Mouse (Mus musculus): Measurements from ENCODE around the gene Synpo2. TPM values are rescaled to one million over a fixed set of nuclear protein-coding genes. Genes with fewer than 3 reads are reported as not detected.

Gene Synpo2
- polyA plus RNA-seq, 1 experiment from 2014 or later = 2.2 TPM

DNA sequence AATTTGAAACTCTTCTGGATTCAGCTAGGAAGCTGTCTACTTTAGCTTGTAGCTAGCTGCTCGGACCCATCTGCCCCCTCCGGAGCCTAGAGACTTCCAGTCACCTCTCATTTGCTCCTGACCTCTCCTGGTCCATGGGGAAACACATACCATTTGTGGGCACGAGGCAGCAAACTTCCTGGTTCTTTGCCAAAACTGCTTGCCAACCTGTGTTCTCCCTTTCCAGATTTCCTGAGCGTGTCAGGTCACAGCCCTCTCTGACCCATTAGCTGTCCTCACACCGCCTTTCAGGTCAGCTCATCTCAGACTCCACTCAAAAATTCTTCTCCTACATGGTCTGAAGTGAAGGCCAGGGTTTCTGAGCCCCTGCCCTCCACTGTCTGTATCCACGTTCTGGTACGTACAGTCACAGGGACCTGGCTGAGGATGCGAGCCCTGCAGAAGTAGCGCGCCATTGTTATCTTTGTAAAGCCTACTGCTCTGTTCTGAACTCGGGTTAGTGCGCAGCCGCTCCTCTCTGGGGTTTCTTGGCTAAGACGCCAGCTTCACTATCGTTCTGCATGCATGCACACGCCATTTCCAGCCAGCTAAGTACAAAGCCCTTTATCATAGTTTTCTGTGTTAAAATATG lies 150.0 kb downstream of the Synpo2 start:
- DNase-seq (ENCODE audit: low spot score) = no peak
- no peak for ATAC-seq
- H3K4me3 ChIP-seq (ENCODE audit: low read depth, low read length) = no peak overlapping the region
- no peaks in the 10 kb centered on the region for H3K4me1 ChIP-seq (ENCODE audit: insufficient read depth, low read depth, low read length)
- no peak overlapping the region for H3K9ac ChIP-seq (replicated peaks; ENCODE audit: low read depth)
- no peaks in the 10 kb centered on the region for H3K9me3 ChIP-seq (ENCODE audit: low read length)
- TF ChIP-seq CTCF (IDR thresholded peaks at IDR 0.05) (no peak), EP300 (IDR thresholded peaks at IDR 0.05) (no peak)
- no peak overlapping the region for H3K27ac ChIP-seq (ENCODE audit: low read length)
- H3K36me3 ChIP-seq (ENCODE audit: insufficient read depth, low read length) = no peaks in the 10 kb centered on the region
- H3K4me2 ChIP-seq (replicated peaks; ENCODE audit: low read depth, low read length) = no peak overlapping the region
- H3K27me3 ChIP-seq (replicated peaks; ENCODE audit: insufficient read depth, low read length) = no peaks in the 10 kb centered on the region
- WGBS = 82% methylated on average over 16 of the region's 16 CpGs

DNA sequence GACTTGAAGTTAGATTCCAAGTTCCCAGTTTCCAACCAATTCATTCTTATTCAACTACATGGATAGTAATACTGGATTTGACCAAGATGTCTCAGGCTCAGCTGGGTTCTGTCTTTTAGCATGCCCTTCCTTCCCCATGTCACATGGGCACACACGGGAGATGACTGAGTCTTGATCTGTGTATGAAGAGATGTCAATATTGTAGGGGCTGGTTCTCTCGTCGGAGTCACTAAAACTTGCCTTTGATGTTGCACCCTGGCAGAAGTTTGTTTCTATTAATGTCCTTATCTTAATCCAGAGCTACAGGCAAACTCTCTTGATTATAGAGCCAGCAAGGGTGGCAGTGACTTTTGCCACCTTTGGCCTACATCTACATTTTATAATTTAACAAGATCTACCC lies 154.3 kb downstream of the Synpo2 start:
- Histone ChIP-seq H3K27ac (ENCODE audit: low read length) (no peak overlapping the region), H3K9ac (replicated peaks; ENCODE audit: low read depth) (no peak overlapping the region), H3K27me3 (replicated peaks; ENCODE audit: insufficient read depth, low read length) (no peaks in the 10 kb centered on the region), H3K9me3 (ENCODE audit: low read length) (no peaks in the 10 kb centered on the region), H3K4me1 (ENCODE audit: insufficient read depth, low read depth, low read length) (no peaks in the 10 kb centered on the region), H3K4me2 (replicated peaks; ENCODE audit: low read depth, low read length) (no peak overlapping the region), H3K4me3 (ENCODE audit: low read depth, low read length) (no peak overlapping the region), H3K36me3 (ENCODE audit: insufficient read depth, low read length) (no peaks in the 10 kb centered on the region)
- 69% methylated on average over 3 of the region's 3 CpGs for WGBS
- no peak for TF ChIP-seq CTCF (IDR thresholded peaks at IDR 0.05)
- TF ChIP-seq EP300 (IDR thresholded peaks at IDR 0.05) = no peak
- DNase-seq (ENCODE audit: low spot score) (no peak), ATAC-seq (no peak)

DNA sequence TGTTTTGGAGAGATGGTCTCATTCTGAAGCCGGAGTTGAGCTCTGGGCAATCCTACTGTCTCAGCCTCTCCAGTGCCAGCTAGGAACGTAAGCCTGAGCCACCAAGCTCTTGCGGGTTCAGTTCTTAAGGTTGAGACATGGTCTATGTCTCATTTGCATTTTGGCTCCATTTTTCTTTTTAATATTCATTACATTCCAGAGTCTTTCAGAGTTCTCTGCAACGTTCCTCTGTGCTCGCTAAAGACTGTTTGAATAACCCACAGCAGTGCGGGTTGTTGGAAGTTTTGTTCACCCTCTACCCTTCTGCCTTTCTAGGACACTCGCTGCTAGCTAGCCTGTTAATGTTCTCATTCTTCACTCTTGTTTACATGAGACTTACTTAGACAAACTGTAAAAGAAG lies 155.0 kb downstream of the Synpo2 start:
- Histone ChIP-seq H3K36me3 (ENCODE audit: insufficient read depth, low read length) (no peaks in the 10 kb centered on the region), H3K4me1 (ENCODE audit: insufficient read depth, low read depth, low read length) (no peaks in the 10 kb centered on the region), H3K27ac (ENCODE audit: low read length) (no peak overlapping the region), H3K27me3 (replicated peaks; ENCODE audit: insufficient read depth, low read length) (no peaks in the 10 kb centered on the region), H3K9me3 (ENCODE audit: low read length) (no peaks in the 10 kb centered on the region), H3K4me2 (replicated peaks; ENCODE audit: low read depth, low read length) (no peak overlapping the region), H3K4me3 (ENCODE audit: low read depth, low read length) (no peak overlapping the region), H3K9ac (replicated peaks; ENCODE audit: low read depth) (no peak overlapping the region)
- ATAC-seq (no peak), DNase-seq (ENCODE audit: low spot score) (no peak)
- no peak for TF ChIP-seq CTCF (IDR thresholded peaks at IDR 0.05)
- no peak for TF ChIP-seq EP300 (IDR thresholded peaks at IDR 0.05)
- 41% methylated on average over 7 of the region's 7 CpGs for WGBS

DNA sequence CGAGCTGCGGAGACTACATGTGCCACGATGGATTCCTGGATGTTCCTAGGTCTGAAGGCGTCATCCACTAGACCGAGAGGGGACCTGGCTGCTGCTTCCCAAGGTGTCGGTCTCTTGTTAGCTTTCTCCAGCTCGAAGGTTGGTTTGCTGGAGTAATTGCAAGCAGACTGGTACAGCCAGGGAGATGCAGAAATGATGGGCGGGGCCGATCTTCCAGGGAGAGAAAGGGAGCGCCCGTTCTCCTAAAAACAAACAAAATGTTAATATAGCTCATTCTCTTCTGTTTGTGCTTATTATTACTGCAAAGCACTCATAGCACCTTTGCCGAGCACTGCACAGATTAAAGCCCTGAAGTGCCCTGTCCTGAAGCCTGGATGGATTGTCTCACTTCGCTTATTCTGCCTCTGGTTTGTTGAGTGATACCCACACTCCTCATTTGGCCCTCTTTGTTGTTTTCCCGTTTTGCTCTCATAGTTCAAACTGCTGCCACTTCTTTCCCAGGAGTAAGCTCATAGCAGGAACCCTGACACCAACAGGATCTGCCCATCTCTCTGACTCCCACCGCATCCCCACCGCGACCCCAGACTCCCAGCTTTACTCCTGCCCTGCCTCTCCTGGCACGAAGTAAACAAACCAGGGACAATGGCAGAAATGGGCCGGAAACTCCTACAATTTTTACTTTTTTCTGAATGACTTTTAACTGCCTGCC lies 155.8 kb downstream of the Synpo2 start:
- TF ChIP-seq EP300 (IDR thresholded peaks at IDR 0.05) = no peak
- no peak for TF ChIP-seq CTCF (IDR thresholded peaks at IDR 0.05)
- Histone ChIP-seq H3K9ac (replicated peaks; ENCODE audit: low read depth) (no peak overlapping the region), H3K9me3 (ENCODE audit: low read length) (no peaks in the 10 kb centered on the region), H3K27ac (ENCODE audit: low read length) (no peak overlapping the region), H3K4me3 (ENCODE audit: low read depth, low read length) (no peak overlapping the region), H3K36me3 (ENCODE audit: insufficient read depth, low read length) (no peaks in the 10 kb centered on the region), H3K4me1 (ENCODE audit: insufficient read depth, low read depth, low read length) (no peaks in the 10 kb centered on the region), H3K27me3 (replicated peaks; ENCODE audit: insufficient read depth, low read length) (no peaks in the 10 kb centered on the region), H3K4me2 (replicated peaks; ENCODE audit: low read depth, low read length) (no peak overlapping the region)
- 59% methylated on average over 19 of the region's 19 CpGs for WGBS
- ATAC-seq (no peak), DNase-seq (ENCODE audit: low spot score) (no peak)

DNA sequence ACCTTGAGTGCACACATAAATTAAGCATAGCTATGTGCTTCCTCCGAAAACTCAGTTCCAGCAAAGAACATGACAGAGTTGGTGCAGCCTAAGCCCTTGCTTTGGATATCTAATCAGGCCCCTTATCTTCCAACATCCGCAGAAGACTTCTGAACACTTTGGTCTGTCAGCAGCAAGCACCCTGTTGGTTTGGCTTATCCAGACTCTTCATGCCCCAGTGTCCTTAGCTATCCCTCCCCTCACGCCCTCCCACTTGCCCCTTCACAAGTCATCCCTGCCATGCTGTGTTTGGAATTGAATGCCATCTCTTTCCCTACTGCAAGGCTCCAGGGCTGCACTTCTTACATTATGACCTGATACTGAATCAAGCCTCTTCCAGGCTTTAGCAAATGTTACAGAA lies 160.2 kb downstream of the Synpo2 start:
- no peak for ATAC-seq
- H3K4me1 ChIP-seq (ENCODE audit: insufficient read depth, low read depth, low read length) = no peaks in the 10 kb centered on the region
- no peak for TF ChIP-seq EP300 (IDR thresholded peaks at IDR 0.05)
- no peak for TF ChIP-seq CTCF (IDR thresholded peaks at IDR 0.05)
- no peaks in the 10 kb centered on the region for H3K9me3 ChIP-seq (ENCODE audit: low read length)
- no peaks in the 10 kb centered on the region for H3K27me3 ChIP-seq (replicated peaks; ENCODE audit: insufficient read depth, low read length)
- no peak overlapping the region for H3K4me2 ChIP-seq (replicated peaks; ENCODE audit: low read depth, low read length)
- 76% methylated on average over 3 of the region's 3 CpGs for WGBS
- H3K27ac ChIP-seq (ENCODE audit: low read length) = no peak overlapping the region
- H3K9ac ChIP-seq (replicated peaks; ENCODE audit: low read depth) = no peak overlapping the region
- H3K4me3 ChIP-seq (ENCODE audit: low read depth, low read length) = no peak overlapping the region
- no peaks in the 10 kb centered on the region for H3K36me3 ChIP-seq (ENCODE audit: insufficient read depth, low read length)
- no peak for DNase-seq (ENCODE audit: low spot score)

DNA sequence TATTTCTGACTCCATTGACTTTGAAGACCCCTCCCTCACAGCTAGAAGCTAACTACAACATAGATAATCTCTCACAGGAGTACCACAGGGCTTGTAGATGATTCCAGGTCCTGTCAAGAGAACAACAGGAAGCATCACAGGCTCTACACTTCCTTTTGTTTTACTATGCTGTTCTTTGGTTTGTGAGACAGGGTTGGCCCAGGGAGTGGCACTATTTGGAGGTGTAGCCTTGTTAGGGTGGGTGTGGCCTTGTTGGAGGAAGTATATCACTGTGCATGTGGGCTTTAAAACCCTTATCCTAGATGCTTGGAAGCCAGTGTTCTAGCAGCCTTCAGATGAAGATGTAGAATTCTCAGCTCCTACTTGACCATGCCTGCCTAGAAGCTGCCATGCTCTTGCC lies 160.9 kb downstream of the Synpo2 start:
- ATAC-seq (no peak), DNase-seq (ENCODE audit: low spot score) (no peak)
- Histone ChIP-seq H3K4me3 (ENCODE audit: low read depth, low read length) (no peak overlapping the region), H3K27ac (ENCODE audit: low read length) (no peak overlapping the region), H3K9me3 (ENCODE audit: low read length) (no peaks in the 10 kb centered on the region), H3K36me3 (ENCODE audit: insufficient read depth, low read length) (no peaks in the 10 kb centered on the region), H3K4me2 (replicated peaks; ENCODE audit: low read depth, low read length) (no peak overlapping the region), H3K4me1 (ENCODE audit: insufficient read depth, low read depth, low read length) (no peaks in the 10 kb centered on the region), H3K27me3 (replicated peaks; ENCODE audit: insufficient read depth, low read length) (no peaks in the 10 kb centered on the region), H3K9ac (replicated peaks; ENCODE audit: low read depth) (no peak overlapping the region)
- TF ChIP-seq CTCF (IDR thresholded peaks at IDR 0.05) (no peak), EP300 (IDR thresholded peaks at IDR 0.05) (no peak)

Data from lung, postnatal 0 days (tissue).